In the genomic region with DNA sequence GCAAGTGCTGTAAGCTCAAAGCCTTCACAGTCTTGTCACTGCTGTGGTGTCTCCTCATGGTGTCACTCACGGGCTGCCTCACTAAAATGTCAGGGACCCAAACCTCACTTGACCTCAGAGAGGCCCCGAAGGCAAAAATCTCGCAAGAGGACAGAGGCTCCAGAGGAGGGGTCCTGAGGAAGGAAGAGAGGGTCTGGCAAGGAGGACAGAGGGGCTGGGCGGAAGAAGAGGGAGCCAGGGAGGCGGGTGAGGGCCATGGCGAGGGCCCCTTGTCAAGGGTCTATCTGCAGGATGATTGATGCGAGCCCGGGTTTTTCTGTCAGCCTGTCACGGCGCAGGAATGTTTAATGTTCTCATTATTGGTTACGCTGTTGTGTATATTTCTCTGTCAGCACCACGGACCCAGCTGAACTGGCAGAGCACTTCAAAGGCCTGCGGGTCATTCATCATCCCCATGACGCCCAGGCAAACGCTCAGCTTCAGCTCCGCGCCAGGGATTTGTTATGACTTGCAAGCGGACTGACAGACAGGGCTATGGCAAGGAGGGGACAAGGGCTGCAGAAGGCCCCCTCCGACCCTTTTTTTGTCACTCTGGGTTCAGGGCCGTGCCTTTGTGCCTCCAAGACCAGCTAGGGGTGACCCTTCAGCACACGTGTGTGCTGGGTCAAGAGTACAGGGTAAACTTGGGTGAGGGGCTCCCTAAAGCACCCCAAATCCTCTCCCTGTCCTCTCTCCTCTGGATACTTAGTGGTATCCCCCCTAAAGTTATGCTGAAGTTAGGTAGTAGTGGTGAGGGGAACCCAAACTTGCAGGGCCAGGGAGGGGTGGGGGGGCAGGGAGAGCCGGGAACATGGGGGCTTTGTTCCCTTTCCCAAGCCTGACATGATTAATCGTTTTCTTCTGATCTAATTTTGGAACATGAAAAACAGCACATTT, we compare ENCODE assay signal across 8 mouse cellular contexts. TPM values are rescaled to one million over a fixed set of nuclear protein-coding genes. Genes with fewer than 3 reads are reported as not detected.
DNase-seq lines count a peak whose midpoint lies in the region; ATAC-seq lines count a peak whose summit lies in the region.

No protein-coding gene starts in this region.

- H3K4me2 ChIP-seq in heart, embryonic 13.5 days: peak overlapping the region; percentile 62
- H3K4me2 ChIP-seq in kidney, embryonic 15.5 days: peak overlapping the region; percentile 54
- peak overlapping the region; percentile 45 for H3K4me2 ChIP-seq in stomach, embryonic 14.5 days (replicated peaks; ENCODE audit: low read depth, low read length)

- peaks cover 33% of the 10 kb centered on the region for H3K4me1 ChIP-seq in heart, embryonic 13.5 days
- H3K4me1 ChIP-seq in kidney, embryonic 15.5 days: peaks cover 27% of the 10 kb centered on the region
- peaks cover 28% of the 10 kb centered on the region for H3K4me1 ChIP-seq in stomach, embryonic 14.5 days (ENCODE audit: control insufficient read depth, insufficient read depth, low read length)

- peak overlapping the region; percentile 85 for H3K27ac ChIP-seq in heart, embryonic 13.5 days (replicated peaks)
- H3K27ac ChIP-seq in kidney, embryonic 15.5 days: peak overlapping the region; percentile 82
- H3K27ac ChIP-seq in stomach, embryonic 14.5 days (ENCODE audit: low read length): peak overlapping the region; percentile 88

- H3K36me3 ChIP-seq in heart, embryonic 13.5 days: no peaks in the 10 kb centered on the region
- H3K36me3 ChIP-seq in kidney, embryonic 15.5 days: no peaks in the 10 kb centered on the region
- H3K36me3 ChIP-seq in stomach, embryonic 14.5 days (ENCODE audit: control insufficient read depth, insufficient read depth, low read length): no peaks in the 10 kb centered on the region

- 0 out of 2 replicates have a peak, but pooled peaks have one; percentile 19 for ATAC-seq in heart, embryonic 13.5 days (ENCODE audit: extremely low read depth, insufficient number of reproducible peaks, low FRiP score, low TSS enrichment)
- ATAC-seq in kidney, embryonic 15.5 days (replicated peaks; ENCODE audit: low FRiP score): peak; percentile 83
- ATAC-seq in stomach, embryonic 14.5 days (ENCODE audit: insufficient number of reproducible peaks, insufficient read depth, low FRiP score, low read depth): peak; percentile 90
- no peak for ATAC-seq in cerebellum, adult (ENCODE audit: insufficient number of reproducible peaks, low FRiP score, low TSS enrichment)

- H3K9me3 ChIP-seq in heart, embryonic 13.5 days: no peaks in the 10 kb centered on the region
- no peaks in the 10 kb centered on the region for H3K9me3 ChIP-seq in kidney, embryonic 15.5 days (replicated peaks)
- H3K9me3 ChIP-seq in stomach, embryonic 14.5 days (ENCODE audit: control insufficient read depth, low read depth, low read length): no peaks in the 10 kb centered on the region

- peak; percentile 68 for DNase-seq in adipocyte (ENCODE audit: low spot score)
- DNase-seq in embryo, embryonic 10 days (ENCODE audit: low spot score): peak; percentile 91
- DNase-seq in lung, postnatal 14 days: peak; percentile 84
- no peak for DNase-seq in thymus, postnatal 25 days

- H3K27me3 ChIP-seq in heart, embryonic 13.5 days (replicated peaks): no peaks in the 10 kb centered on the region
- 0 out of 2 replicates have a peak, but pooled peaks cover 9% of the 10 kb centered on the region for H3K27me3 ChIP-seq in kidney, embryonic 15.5 days
- H3K27me3 ChIP-seq in stomach, embryonic 14.5 days (ENCODE audit: control insufficient read depth, insufficient read depth, low read length): no peaks in the 10 kb centered on the region

- H3K9ac ChIP-seq in heart, embryonic 13.5 days: peak overlapping the region; percentile 56
- H3K9ac ChIP-seq in kidney, embryonic 15.5 days: no peak overlapping the region
- H3K9ac ChIP-seq in stomach, embryonic 14.5 days (replicated peaks; ENCODE audit: low read depth, low read length): no peak overlapping the region

- 23% methylated on average over 23 of the region's 23 CpGs for WGBS in heart, embryonic 13.5 days
- WGBS in kidney, embryonic 15.5 days: 3% methylated on average over 23 of the region's 23 CpGs
- 4% methylated on average over 23 of the region's 23 CpGs for WGBS in stomach, embryonic 14.5 days

- peak overlapping the region; percentile 27 for H3K4me3 ChIP-seq in heart, embryonic 13.5 days
- peak overlapping the region; percentile 21 for H3K4me3 ChIP-seq in kidney, embryonic 15.5 days (replicated peaks)
- peak overlapping the region; percentile 7; the same call in 1 of the 2 replicates for H3K4me3 ChIP-seq in stomach, embryonic 14.5 days (ENCODE audit: low read depth, low read length)

RNA-seq across cellular contexts. Expression of gene Comtd1, which starts 55.1 kb away (rescaled TPM):
- 36.7 and 44.7 TPM in 2 replicates for polyA plus RNA-seq in heart, embryonic 13.5 days (2015; fragmentation: Nextera tagmentation; extraction: Ambion mirVana)
- polyA plus RNA-seq in kidney, embryonic 15.5 days (2015; fragmentation: Nextera tagmentation; extraction: Ambion mirVana): 26.2 TPM in 2 replicates
- polyA plus RNA-seq in stomach, embryonic 14.5 days (2014; fragmentation: Nextera tagmentation; extraction: Ambion mirVana): 25.8 and 29.8 TPM in 2 replicates
